Comparison of ENCODE assay signal across 11 mouse cellular contexts in the genomic region with DNA sequence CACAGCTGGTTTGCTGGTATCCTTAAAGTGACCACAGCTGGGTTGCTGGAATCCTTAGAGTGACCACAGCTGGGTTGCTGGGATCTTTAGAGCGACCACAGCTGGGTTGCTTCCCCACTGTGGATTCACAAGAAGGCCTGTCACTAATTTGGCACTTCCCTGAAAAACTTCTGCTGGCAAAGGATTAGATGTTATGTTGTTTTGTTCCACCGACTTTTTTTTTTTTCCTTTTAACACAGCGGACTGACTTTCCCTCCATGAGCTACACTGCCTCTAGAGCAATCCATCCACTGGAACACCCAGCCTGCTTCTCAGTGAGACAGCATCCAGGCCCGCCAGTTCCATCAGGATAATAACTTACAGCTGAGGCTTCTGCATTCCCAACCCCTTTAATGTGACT.
DNase-seq lines count a peak whose midpoint lies in the region; ATAC-seq and TF ChIP-seq lines count a peak whose summit lies in the region.
"Had no signal": no experiment of that assay in that cellular context is flagged by ENCODE, and none has a peak within 500 bp of the region (broad histone marks: within the 10 kb centered on the region; RNA-seq: fewer than 3 reads in every experiment).

No protein-coding gene starts in this region.

- no peaks in the 10 kb centered on the region for H3K9me3 ChIP-seq in kidney, embryonic 15.5 days (replicated peaks)
- H3K9me3 ChIP-seq: hindbrain, embryonic 13.5 days; midbrain, embryonic 12.5 days had no signal

- TF ChIP-seq CTCF in cerebellum, adult 2 months (IDR thresholded peaks at IDR 0.05; ENCODE audit: borderline replicate concordance, insufficient read depth, low read depth, low read length), result no peak
- no peak for TF ChIP-seq CTCF in gastrocnemius, adult 2 months (IDR thresholded peaks at IDR 0.05)

- H3K9ac ChIP-seq in kidney, embryonic 15.5 days, result no peak overlapping the region
- H3K9ac ChIP-seq: hindbrain, embryonic 13.5 days; midbrain, embryonic 12.5 days had no signal

- ATAC-seq in kidney, embryonic 15.5 days (replicated peaks; ENCODE audit: low FRiP score), result peak; percentile 78
- ATAC-seq: activated CD4-positive, CD25-positive, alpha-beta regulatory T cell, adult 4 months had no signal

- H3K27me3 ChIP-seq in kidney, embryonic 15.5 days, result no peaks in the 10 kb centered on the region
- H3K27me3 ChIP-seq in cerebellum, adult 2 months (ENCODE audit: control insufficient read depth, insufficient read depth, low read length), result no peaks in the 10 kb centered on the region
- H3K27me3 ChIP-seq: hindbrain, embryonic 13.5 days had no signal

- TF ChIP-seq POLR2A in cerebellum, adult 2 months (IDR thresholded peaks at IDR 0.05; ENCODE audit: borderline replicate concordance, insufficient read depth, low read length), result no peak

- 36% methylated on average over 4 of the region's 4 CpGs for WGBS in kidney, embryonic 15.5 days
- WGBS in cerebellum, adult 2 months, result 20% methylated on average over 4 of the region's 4 CpGs

- H3K27ac ChIP-seq in kidney, embryonic 15.5 days, result peak overlapping the region; percentile 22; the same call in 1 of the 2 replicates
- H3K27ac ChIP-seq in cerebellum, adult 2 months (ENCODE audit: insufficient read depth, low read length), result no peak overlapping the region
- H3K27ac ChIP-seq in gastrocnemius, adult 2 months, result no peak overlapping the region
- H3K27ac ChIP-seq: hindbrain, embryonic 13.5 days; midbrain, embryonic 12.5 days had no signal

- no peak for DNase-seq in kidney, adult 18-20 months
- peak; percentile 9 for DNase-seq in embryo, embryonic 11.5 days (ENCODE audit: low read depth, low spot score)
- peak; percentile 66 to 72 for DNase-seq in heart, postnatal 10 days
- peak; percentile 14 for DNase-seq in lung, postnatal 14 days
- no peak for DNase-seq in cerebellum, adult 2 months
- DNase-seq in gastrocnemius, adult 2 months, result no peak
- DNase-seq: cerebellum, adult 9-10 months had no signal

- intact Hi-C loops in heart, postnatal 10 days (cut with DNase I), result no loop called here
- intact Hi-C loops in gastrocnemius, adult 2 months (cut with DNase I), result no loop called here

- no peaks in the 10 kb centered on the region for H3K36me3 ChIP-seq in kidney, embryonic 15.5 days
- H3K36me3 ChIP-seq: hindbrain, embryonic 13.5 days; midbrain, embryonic 12.5 days had no signal

- no peaks in the 10 kb centered on the region for H3K4me1 ChIP-seq in kidney, embryonic 15.5 days
- no peaks in the 10 kb centered on the region for H3K4me1 ChIP-seq in cerebellum, adult 2 months (ENCODE audit: control insufficient read depth, insufficient read depth, low read length)
- H3K4me1 ChIP-seq: midbrain, embryonic 12.5 days had no signal

- H3K4me2 ChIP-seq in kidney, embryonic 15.5 days, result no peak overlapping the region
- H3K4me2 ChIP-seq: hindbrain, embryonic 13.5 days; midbrain, embryonic 12.5 days had no signal

- H3K4me3 ChIP-seq in kidney, embryonic 15.5 days (replicated peaks), result no peak overlapping the region
- no peak overlapping the region for H3K4me3 ChIP-seq in cerebellum, adult 2 months (replicated peaks; ENCODE audit: insufficient read depth, low read depth, low read length)
- no peak overlapping the region for H3K4me3 ChIP-seq in gastrocnemius, adult 2 months
- H3K4me3 ChIP-seq: hindbrain, embryonic 13.5 days; midbrain, embryonic 12.5 days had no signal

Comparison
In these comparisons a context has a peak if more than half of its experiments do, and no peak if none do; other contexts are left out.
1. DNase-seq: peak in embryo, embryonic 11.5 days (single experiment), heart, postnatal 10 days (2 of 2) and lung, postnatal 14 days (single experiment); none in kidney, adult 18-20 months (single experiment), cerebellum, adult 2 months (0 of 2) and gastrocnemius, adult 2 months (single experiment).